Mouse (Mus musculus): ENCODE results near the gene Prdm15.

Gene Prdm15

GRCm38 (mm10) chr16:97751884-97752283, 99.8 kb downstream of the Prdm15 start:
- DNase-seq (ENCODE audit: low read depth, low spot score) = peak; percentile 69

GRCm38 (mm10) chr16:97748421-97748820, 103.2 kb downstream of the Prdm15 start:
- no peak for DNase-seq (ENCODE audit: low read depth, low spot score)
